Mouse (Mus musculus): ENCODE measurements around the gene Parp2. TPM values are rescaled to one million over a fixed set of nuclear protein-coding genes. Genes with fewer than 3 reads are reported as not detected.
"Not testable (repeated sequence)": the region's sequence is repeated elsewhere in the genome, so short reads cannot be mapped to it uniquely, and the experiment has no call there.

The Parp2 gene
- polyA plus RNA-seq, 2 experiments from 2014 or later, result 116 to 117 TPM

GRCm38 (mm10) chr14:50833964-50834363 is 26.3 kb downstream of the Parp2 start:
- no peak for ATAC-seq

DNA sequence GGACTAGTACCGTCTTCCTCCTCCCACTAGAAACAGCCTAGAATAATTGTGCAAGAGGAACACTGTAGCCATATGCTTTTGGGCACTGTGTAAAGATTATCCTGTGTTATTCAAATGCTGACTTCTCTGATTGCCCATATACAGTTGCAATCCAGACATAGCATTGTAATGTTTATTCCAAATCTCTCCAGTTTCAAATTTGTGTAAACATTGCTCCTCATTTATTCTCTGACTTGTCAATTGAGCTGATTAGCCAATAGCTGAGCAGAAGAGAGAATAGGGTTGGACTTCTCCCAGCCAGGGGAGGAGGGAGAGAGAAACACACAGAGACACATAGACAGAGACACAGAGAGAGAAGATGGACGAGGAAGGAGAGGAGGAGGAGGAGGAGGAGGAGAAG is 26.8 kb downstream of the Parp2 start:
- no peak for ATAC-seq

GRCm38 (mm10) chr14:50837236-50837635 is 29.6 kb downstream of the Parp2 start:
- ATAC-seq, result no peak

- ATAC-seq, result no peak
These were observed 48.1 kb downstream of the Parp2 start for GRCm38 (mm10) chr14:50855788-50856187.

- ATAC-seq, result no peak
These were observed 55.0 kb downstream of the Parp2 start for GRCm38 (mm10) chr14:50862641-50863040.

- not testable (repeated sequence) for ATAC-seq
These were observed 57.4 kb downstream of the Parp2 start for GRCm38 (mm10) chr14:50865005-50865404.

- no peak for ATAC-seq
These were observed 59.3 kb downstream of the Parp2 start for GRCm38 (mm10) chr14:50866966-50867365.

GRCm38 (mm10) chr14:50868211-50868610 is 60.6 kb downstream of the Parp2 start:
- ATAC-seq, result no peak

GRCm38 (mm10) chr14:50868656-50869055 is 61.0 kb downstream of the Parp2 start:
- ATAC-seq, result no peak

GRCm38 (mm10) chr14:50869889-50870804 is 62.5 kb downstream of the Parp2 start, which contains the start of gene Tep1:
TSS of gene Tep1 (minus strand) at chr14:50870560.
- ATAC-seq, result peak; percentile 85

DNA sequence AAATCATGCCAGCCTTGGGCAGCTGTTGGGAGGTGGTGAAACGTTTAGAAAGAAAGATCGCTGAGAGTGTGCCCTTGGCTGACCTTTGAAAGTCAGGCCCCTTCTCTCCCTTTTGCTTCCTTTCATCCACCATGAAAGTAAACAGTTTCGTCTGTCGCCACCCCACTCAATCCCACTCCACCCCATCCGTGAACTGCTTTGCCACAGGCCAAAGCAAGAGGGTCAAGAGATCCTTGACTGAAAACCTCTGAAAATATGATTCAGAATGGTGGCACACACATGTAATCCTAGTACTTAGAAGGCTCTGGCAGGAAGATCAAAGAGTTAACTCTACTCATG is 63.1 kb downstream of the Parp2 start:
- ATAC-seq, result peak; percentile 5

Other genes starting within 250 kb of the Parp2 start
- not detected for gene Olfr744, start 193.0 kb upstream of the Parp2 start, polyA plus RNA-seq (2017; shearing (Covaris generic))
- gene Olfr745, start 168.5 kb upstream of the Parp2 start, polyA plus RNA-seq (2017; shearing (Covaris generic)), result not detected
- not detected for gene Olfr746, start 160.8 kb upstream of the Parp2 start, polyA plus RNA-seq (2017; shearing (Covaris generic))
- not detected for gene Olfr747, start 114.6 kb upstream of the Parp2 start, polyA plus RNA-seq (2017; shearing (Covaris generic))
- gene Olfr748, start 100.5 kb upstream of the Parp2 start, polyA plus RNA-seq (2017; shearing (Covaris generic)), result not detected
- not detected for gene Olfr749, start 62.7 kb upstream of the Parp2 start, polyA plus RNA-seq (2017; shearing (Covaris generic))
- 100 to 1,000 TPM; 119 to 155 TPM for gene Ttc5, start 22.3 kb upstream of the Parp2 start, polyA plus RNA-seq (2017; shearing (Covaris generic))
- not detected for gene Ccnb1ip1, start 109 bp upstream of the Parp2 start, polyA plus RNA-seq (2017; shearing (Covaris generic))
- gene Tep1, start 62.7 kb downstream of the Parp2 start, polyA plus RNA-seq (2017; shearing (Covaris generic)), result 10 to 100 TPM; 16.1 to 24.3 TPM
- gene Klhl33, start 89.7 kb downstream of the Parp2 start, polyA plus RNA-seq (2017; shearing (Covaris generic)), result under 1 TPM in 1 of 2 experiments, not detected in 1; 0.15 TPM
- gene Osgep, start 117.1 kb downstream of the Parp2 start, polyA plus RNA-seq (2017; shearing (Covaris generic)), result 100 to 1,000 TPM in 1 of 2 experiments, 10 to 100 TPM in 1; 85.3 to 100 TPM
- 100 to 1,000 TPM in 1 of 2 experiments, 10 to 100 TPM in 1; 74.0 to 103 TPM for gene Apex1, start 117.1 kb downstream of the Parp2 start, polyA plus RNA-seq (2017; shearing (Covaris generic))
- gene Pip4p1, start 123.0 kb downstream of the Parp2 start, polyA plus RNA-seq (2017; shearing (Covaris generic)), result 1 to 10 TPM; 2.9 to 3.4 TPM
- gene Pnp, start 123.2 kb downstream of the Parp2 start, polyA plus RNA-seq (2017; shearing (Covaris generic)), result 10 to 100 TPM; 61.1 to 62.9 TPM
- gene Gm49342, start 136.7 kb downstream of the Parp2 start, polyA plus RNA-seq (2017; shearing (Covaris generic)), result 1 to 10 TPM; 3.4 to 9.3 TPM
- gene Pnp2, start 148.2 kb downstream of the Parp2 start, polyA plus RNA-seq (2017; shearing (Covaris generic)), result 1 to 10 TPM; 1.1 to 1.2 TPM
- not detected for gene Rnase10, start 199.9 kb downstream of the Parp2 start, polyA plus RNA-seq (2017; shearing (Covaris generic))
- gene Rnase9, start 234.0 kb downstream of the Parp2 start, polyA plus RNA-seq (2017; shearing (Covaris generic)), result not detected
- not detected for gene Rnase11, start 242.3 kb downstream of the Parp2 start, polyA plus RNA-seq (2017; shearing (Covaris generic))
- gene Rnase12, start 249.8 kb downstream of the Parp2 start, polyA plus RNA-seq (2017; shearing (Covaris generic)), result not detected